Mouse (Mus musculus) ES-E14 (cell line): Measurements from ENCODE around the gene A730061H03Rik.

Experiments used
- CHD2 ChIP-seq: IDR thresholded peaks from 2 replicates; pipeline ENCODE4 v1.6.1; 2014; ENCODE audit warnings: mild to moderate bottlenecking, low read depth, low read length, inconsistent platforms
- HCFC1 ChIP-seq: IDR thresholded peaks from 2 replicates; pipeline ENCODE4 v1.6.1; 2012; ENCODE audit warnings: low read length, inconsistent platforms, borderline replicate concordance; ENCODE audit not compliant: insufficient read depth
- MAFK ChIP-seq: IDR thresholded peaks from 2 replicates; pipeline ENCODE4 v1.6.1; 2014; ENCODE audit warnings: mild to moderate bottlenecking, low read depth, low read length, inconsistent platforms; ENCODE audit not compliant: insufficient read depth
- ZC3H11A ChIP-seq: IDR thresholded peaks from 2 replicates; pipeline ENCODE4 v1.6.1; 2012; ENCODE audit warnings: low read depth, mild to moderate bottlenecking, inconsistent platforms, low read length, borderline replicate concordance
- ZNF384 ChIP-seq: IDR thresholded peaks from 2 replicates; pipeline ENCODE4 v1.6.1; 2012; ENCODE audit warnings: low read depth, low read length, inconsistent platforms

- no peak for TF ChIP-seq MAFK
- TF ChIP-seq ZNF384 = no peak
- no peak for TF ChIP-seq CHD2
- no peak for TF ChIP-seq HCFC1
- no peak for TF ChIP-seq ZC3H11A
These were observed 38.5 kb upstream of the A730061H03Rik start for GRCm38 (mm10) chr14:55598521-55599390.
